Mouse (Mus musculus) retina, postnatal 1 day (tissue): ENCODE results near the gene Cep78.

Source experiments
- DNase-seq: peaks from one replicate; pipeline ENCODE4 v3.0.0-alpha.2; 2012

Cep78 gene

GRCm38 (mm10) chr19:15984449-15985171 lies at the start of gene Cep78:
Cep78 (minus strand) TSS chr19:15984989.
- DNase-seq: peak; percentile 95

DNA sequence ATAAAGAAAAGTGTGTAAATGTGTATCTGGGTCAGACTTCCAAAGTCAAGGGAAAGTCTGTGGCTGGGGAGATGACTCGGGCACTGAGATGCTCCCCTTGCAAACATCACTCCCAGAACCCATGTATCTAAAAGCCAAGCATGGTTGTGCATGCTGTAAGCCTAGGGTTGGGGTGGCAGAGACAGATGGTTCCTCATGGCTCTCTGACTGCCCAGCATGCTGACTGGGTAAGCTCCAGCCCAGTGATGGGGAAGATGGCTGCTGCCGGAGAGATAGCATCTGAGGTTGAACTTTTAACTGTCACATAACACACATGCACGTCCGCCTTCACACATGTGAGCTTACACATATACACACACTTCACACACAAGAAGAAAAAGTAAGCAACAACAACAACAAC lies 46.5 kb upstream of the Cep78 start:
- DNase-seq: no peak

DNA sequence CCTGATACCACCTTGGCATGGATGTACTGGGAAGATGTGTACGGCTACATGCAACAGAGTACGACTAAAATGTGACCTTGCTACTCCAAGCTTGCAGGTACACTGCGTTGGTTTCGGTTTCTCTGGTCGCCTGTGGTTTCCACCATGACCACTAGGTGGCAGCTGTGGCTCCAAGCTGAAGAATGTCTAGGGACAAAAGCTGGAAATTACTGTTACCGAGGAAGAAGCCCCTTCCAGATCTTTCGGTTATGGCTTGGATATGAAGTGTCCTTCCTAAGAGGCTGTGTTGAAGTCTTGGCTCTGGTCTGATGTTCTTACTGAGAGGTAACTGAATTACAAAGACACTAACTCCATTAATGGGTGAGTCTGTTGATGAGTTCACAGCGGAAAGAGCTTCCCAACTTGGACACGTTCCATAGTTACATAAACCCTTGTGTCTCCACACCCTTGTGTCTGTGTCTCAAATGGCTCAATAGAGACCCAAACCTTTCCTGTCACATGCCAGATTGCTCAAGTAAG lies 44.5 kb upstream of the Cep78 start:
- peak; percentile 58 for DNase-seq

- DNase-seq: no peak
These were observed 44.0 kb upstream of the Cep78 start for GRCm38 (mm10) chr19:16028746-16029252.

GRCm38 (mm10) chr19:16027876-16028670 lies 43.3 kb upstream of the Cep78 start:
- DNase-seq: no peak

GRCm38 (mm10) chr19:16026276-16026675 lies 41.5 kb upstream of the Cep78 start:
- no peak for DNase-seq

- peak; percentile 54 for DNase-seq
These were observed 37.4 kb upstream of the Cep78 start for GRCm38 (mm10) chr19:16022178-16022577.

GRCm38 (mm10) chr19:16016171-16016570 lies 31.4 kb upstream of the Cep78 start:
- DNase-seq: no peak

DNA sequence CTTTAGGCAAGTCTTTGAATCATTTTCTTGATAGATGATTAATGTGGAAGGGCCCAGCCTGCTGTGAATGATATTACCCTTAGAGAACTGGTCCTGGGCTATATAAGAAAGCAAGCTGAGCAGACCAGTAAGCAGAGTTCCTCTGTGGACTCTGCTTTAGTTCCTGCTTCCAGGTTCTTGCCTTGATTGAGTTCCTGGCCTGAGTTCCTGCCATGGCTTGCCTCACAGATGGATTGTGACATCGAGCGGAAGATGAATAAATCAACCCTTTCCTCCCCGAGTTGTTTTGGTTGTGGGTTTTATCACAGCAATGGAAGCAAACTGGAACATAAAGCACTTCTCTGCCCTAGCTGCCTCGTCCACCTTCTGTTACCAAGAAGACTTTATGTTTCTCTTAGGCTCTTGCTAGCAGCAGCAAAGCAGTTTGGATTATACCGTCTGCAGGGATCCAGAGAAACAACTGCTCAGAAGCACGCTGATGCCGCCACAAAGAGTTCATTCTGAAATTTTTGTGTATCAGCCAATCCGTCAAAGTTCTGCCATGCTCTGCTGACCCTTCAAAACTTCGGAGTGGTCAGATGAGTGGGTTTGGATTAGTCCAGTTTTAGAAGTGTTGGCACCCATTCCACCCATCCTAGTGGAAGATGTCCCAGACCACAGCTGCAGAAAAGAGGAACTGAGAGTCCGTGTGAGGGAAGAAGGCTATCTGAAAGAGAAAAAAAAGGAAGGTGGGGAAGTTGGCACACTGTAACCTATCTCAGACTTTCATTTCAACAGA lies 30.6 kb upstream of the Cep78 start:
- no peak for DNase-seq

- DNase-seq: no peak
These were observed 25.1 kb upstream of the Cep78 start for GRCm38 (mm10) chr19:16009746-16010337.

- no peak for DNase-seq
These were observed 24.3 kb upstream of the Cep78 start for GRCm38 (mm10) chr19:16009111-16009510.

DNA sequence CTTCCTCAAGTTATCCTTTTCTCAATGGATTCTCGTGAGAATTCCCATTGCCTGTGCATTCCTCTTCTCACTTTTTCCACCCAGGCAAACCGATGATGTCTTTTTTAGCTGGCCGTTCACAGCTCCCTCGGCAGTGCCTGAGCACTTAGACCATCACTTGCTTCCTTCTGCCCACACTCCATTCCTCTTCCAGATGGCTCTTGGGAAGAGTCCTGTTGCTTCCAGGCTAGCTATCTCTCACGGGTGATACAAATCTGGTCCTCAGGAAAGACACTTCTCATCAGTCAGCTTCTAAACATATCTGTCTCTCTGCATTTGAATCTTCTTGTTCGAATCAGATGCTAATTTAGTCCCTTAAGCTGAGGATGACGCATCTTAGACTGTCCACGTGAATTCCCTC lies 22.3 kb upstream of the Cep78 start:
- no peak for DNase-seq

DNA sequence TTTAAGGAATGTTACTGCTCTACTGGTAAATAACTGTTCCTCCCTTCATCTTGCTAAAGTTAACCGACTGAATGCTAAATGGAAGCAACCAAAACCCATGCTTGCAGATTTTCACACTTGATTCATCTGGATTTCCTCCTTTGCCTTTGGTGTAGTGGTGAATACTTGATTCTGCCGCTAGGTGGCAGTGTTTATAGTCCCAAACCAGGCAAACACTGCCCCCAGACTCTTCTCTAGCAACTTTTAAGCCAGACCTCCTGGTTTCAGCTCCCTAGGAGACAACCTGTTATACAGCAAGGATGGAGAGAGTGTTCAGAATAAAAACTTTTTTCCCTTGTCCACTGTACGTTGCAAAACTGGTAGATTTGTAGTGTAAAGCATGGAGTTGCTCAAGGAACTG lies 13.4 kb upstream of the Cep78 start:
- DNase-seq: peak; percentile 81

DNA sequence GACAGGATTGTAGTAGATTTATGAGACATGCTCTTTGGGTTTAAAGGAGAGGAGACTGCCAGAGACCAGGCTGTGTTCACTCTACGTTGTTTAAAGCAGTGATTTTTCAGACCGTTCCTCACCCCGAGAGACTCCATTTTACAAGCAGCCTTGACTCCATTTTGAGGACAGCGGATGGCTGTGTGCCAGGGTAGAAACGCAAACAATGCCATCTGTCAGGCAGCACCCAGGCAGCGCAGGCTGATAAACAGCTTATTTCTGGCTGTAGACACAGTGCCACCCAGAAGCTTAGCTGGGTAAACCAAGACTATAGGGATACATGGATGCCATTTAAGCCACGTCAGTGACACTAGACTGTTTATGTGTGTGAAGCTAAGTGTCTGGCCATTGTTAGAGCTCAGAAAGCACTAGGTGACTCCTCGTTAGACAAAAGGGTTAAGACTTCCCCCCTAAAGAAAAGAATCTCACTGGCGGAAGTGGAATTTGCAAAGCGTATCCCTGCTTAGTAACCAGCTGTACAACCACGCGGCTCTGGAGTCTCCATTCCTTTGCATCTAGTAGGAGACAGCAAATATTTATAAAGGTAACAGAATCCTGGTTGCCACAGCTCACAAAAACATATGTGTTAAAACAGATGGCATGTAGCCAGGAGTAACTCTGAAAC lies 12.2 kb upstream of the Cep78 start:
- DNase-seq: peak; percentile 79

DNA sequence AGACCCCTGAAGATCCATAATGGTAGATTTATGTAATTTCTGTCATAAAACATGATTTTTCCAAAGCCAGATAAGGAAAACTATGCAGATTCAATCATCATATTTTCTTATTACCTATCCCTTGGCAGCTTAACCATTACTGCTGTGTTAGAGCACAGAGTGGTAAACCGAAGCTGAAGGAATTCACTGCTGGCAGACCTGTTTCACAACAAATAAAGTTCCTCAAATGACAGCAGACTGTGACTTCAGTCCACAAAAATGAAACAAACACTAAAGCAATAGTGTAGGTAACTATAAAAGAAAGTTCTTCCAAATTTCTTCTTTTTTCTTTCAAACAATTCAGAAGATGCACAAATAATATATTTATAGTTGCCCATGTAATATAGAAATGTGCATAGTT lies 5.3 kb upstream of the Cep78 start:
- no peak for DNase-seq

GRCm38 (mm10) chr19:15985172-15985713 lies 454 bp upstream of the Cep78 start:
- no peak for DNase-seq

DNA sequence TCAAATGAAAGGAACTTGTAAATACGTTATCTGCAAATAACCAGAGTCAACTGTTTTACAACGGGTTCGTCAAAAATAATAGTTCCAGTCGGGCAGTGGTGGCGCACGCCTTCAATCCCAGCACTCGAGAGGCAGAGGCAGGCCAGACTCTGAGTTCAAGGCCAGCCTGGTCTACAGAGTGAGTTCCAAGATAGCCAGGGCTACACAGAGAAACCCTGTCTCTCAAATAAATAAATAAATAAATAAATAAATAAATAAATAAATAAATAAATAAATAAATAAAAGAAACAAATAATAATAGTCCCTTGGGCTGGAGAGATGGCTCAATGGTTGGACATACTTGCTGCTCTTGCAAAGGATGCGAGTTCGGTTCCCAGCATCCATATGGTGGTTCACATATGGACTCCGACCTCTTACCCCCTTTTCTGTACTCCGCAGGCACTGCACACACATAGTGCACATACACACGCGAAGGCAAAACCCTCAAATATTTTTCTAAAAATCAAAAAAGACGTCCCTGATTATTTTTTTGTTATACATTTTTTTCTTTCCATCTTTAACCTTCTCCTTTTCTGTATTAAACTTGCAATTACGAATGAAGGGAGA lies 947 bp downstream of the Cep78 start:
- DNase-seq: peak; percentile 31

GRCm38 (mm10) chr19:15982926-15983738 lies 1.7 kb downstream of the Cep78 start:
- peak; percentile 43 for DNase-seq

DNA sequence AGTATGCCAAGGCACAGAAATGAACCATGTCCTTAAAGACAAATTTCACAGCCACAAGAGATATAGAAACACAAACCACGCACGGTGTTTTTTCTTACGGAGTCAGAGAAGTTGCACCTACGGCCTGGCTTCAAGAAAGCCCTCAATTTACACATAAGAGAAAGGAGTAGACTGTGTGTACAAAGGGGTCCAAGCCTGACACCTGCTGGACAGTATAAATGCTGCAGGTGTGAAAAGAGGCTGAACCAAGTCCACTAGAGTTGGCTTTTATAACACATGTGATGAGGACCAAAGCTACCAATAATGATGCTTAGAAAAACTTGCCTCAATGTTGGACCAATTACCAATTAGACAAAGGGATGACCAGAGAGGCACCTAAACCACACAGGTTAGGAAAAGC lies 2.9 kb downstream of the Cep78 start:
- peak; percentile 78 for DNase-seq

GRCm38 (mm10) chr19:15973365-15973764 lies 11.4 kb downstream of the Cep78 start:
- no peak for DNase-seq
